Mouse (Mus musculus): ENCODE results near the gene Sel1l2.

GRCm38 (mm10) chr2:140425844-140426243 lies 36.3 kb upstream of the Sel1l2 start:
- TF ChIP-seq CTCF (IDR thresholded peaks at IDR 0.05; ENCODE audit: low read depth, low read length) (no peak), POLR2A (IDR thresholded peaks at IDR 0.05; ENCODE audit: extremely low read depth, insufficient read depth, low read length) (no peak)

All from liver, adult 2 months (tissue).